Mouse (Mus musculus) right cerebral cortex, postnatal 10 days (tissue): ENCODE measurements around the gene Khdc3.
"Not testable (repeated sequence)": the region's sequence is repeated elsewhere in the genome, so short reads cannot be mapped to it uniquely, and the experiment has no call there.

ENCODE experiments used
- DNase-seq, 2 experiments: peaks; one replicate each; pipeline ENCODE4 v3.0.0; 2021; ENCODE audit warnings: low spot score in 2 of 2

The Khdc3 gene

DNA sequence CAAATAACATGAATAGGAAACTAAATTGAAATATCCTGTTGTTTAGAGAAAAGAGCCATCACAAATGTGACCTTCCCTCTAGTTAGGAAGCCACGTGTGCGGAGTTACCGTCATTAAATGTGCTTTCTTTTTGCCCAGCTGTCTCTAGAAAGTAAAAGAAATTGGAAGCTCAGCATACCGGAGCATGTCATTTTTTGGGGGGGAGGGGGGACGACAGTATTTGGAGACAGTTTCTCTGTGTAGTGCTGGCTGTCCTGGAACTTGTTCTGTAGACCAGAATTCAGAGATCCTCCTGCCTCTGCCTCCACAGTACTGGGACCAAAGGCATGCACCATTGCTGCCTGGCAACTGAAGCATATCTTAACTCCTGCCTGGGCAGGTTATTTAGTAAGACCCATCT, at the start of gene Khdc3:
TSS of gene Khdc3 (plus strand) at position 301 of the 400 bp plus-strand sequence.
- no peak for DNase-seq

DNA sequence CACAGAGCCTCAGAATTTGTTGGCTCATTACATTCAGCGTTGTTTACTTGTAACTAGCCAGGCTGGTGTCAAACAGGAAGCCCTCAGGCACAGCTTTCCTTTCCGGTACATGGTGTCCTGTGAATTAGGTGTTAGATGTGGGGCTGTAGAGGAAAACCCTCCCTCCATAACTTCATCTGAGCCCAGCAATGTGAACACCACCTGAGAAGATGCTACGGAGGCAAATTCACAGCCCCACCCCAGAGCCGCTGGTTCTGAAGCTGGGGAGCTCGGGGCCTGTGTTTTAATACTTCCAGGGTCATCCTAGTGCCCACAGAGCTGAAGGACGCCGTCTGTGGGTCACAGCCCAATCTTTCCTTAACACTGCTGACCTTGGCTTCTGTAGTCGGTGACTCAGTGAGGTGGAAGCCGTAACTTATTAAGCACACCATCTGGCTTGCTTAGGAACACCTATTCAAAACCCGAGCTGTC, 46.2 kb upstream of the Khdc3 start:
- DNase-seq = no peak

- no peak for DNase-seq
These were observed 42.4 kb upstream of the Khdc3 start for GRCm38 (mm10) chr9:73059224-73059623.

GRCm38 (mm10) chr9:73063621-73064290, 37.9 kb upstream of the Khdc3 start:
- DNase-seq = no peak

DNA sequence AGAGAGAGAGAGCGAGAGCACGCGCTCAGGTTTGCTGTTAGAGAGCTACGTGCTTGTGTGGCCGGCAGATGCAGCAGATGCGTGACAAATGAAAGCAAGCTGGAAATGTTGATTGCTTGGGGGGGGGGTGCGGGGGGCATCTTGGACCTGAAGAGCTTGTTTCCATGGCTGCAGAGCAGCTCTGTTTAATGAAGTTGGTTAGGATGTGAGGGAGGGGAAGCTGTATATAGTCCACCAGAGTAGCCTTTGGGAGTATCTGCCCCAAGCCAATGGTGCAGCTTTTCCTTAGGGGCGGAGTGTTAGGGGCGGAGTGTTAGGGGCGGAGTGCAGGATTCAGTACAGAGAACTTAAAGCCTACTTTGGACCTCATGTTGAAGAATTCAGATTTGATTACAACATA, 34.5 kb upstream of the Khdc3 start:
- no peak for DNase-seq

- peak; percentile 46 to 61 for DNase-seq
These were observed 33.4 kb upstream of the Khdc3 start for GRCm38 (mm10) chr9:73068230-73068679.

DNA sequence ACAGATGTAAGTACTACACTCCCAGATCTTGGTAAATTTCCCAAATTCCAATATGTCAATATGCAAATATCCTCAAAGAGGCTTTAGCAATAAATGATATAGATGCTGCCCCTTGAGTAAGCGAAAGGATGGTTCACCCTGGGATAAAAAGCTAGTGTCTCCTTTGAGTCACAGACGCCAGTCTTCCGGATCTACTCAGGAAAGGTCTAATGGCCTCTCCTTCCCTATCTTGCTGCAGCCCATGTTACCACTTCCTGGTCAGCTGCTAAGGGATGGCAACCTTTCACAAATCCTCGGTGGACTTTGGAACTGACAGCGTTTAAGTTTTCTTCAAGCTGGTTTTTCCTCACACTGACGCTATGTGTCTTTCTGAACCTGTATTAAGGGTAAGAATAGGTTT, 32.9 kb upstream of the Khdc3 start:
- DNase-seq = no peak

GRCm38 (mm10) chr9:73070971-73071659, 30.5 kb upstream of the Khdc3 start:
- DNase-seq = no peak

- DNase-seq = no peak
These were observed 29.2 kb upstream of the Khdc3 start for GRCm38 (mm10) chr9:73072426-73072825.

DNA sequence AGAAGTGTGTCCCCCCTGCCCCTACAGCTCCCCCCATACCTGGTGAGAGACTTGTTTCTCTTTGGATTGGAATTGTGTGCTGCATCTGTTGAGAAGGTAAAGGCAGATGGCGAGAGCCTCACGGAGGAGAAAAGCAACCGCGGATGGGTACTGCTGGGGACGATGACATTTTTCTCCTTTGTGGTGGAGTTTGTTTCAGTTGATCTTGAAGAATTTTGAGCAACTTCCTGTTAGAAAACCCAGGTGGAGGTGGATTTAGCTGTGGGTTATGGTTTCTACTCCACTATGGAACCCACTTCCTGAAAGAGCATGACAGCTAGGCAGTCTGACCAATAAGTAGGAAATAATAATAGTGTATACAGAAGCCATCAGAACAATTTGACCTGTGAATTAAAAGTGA, 28.5 kb upstream of the Khdc3 start:
- DNase-seq = no peak

GRCm38 (mm10) chr9:73079349-73079748, 22.3 kb upstream of the Khdc3 start:
- DNase-seq = not testable (repeated sequence)

- peak in 1 of 2 experiments; percentile 38 for DNase-seq
These were observed 21.8 kb upstream of the Khdc3 start for GRCm38 (mm10) chr9:73079801-73080325.

DNA sequence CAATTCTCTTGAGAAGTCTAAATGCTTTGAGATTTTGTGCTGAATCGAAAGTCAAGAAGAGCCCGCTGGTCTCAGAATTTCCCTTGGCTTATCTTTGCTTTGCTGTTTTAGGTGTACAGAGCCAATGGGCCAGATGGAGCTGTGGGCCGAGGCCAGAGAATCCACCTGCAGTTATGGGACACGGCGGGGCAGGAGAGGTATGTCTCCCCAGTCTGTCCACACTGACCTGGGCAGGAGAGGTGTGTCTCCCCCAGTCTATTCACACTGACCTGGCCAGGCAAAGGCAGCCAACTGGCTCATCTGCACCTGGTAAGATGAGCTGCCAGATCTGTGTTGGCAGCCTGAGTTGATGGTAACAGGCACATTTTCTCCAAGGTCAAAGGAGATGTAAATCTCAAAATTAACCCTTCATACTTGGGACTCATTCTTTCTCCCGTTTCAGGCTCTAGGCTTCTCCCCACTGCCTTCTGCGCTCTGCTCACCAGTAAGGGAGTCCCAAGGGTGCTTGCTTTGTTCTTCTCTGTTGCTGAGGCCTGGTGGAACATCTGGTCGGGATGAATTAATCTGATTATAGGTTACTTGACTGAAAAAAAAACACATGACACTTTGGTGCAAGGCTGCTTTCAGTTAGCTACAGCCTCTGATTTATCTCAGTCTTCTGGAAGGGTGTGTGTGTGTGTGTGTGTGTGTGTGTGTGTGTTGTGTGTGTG, 19.2 kb upstream of the Khdc3 start:
- DNase-seq = no peak

DNA sequence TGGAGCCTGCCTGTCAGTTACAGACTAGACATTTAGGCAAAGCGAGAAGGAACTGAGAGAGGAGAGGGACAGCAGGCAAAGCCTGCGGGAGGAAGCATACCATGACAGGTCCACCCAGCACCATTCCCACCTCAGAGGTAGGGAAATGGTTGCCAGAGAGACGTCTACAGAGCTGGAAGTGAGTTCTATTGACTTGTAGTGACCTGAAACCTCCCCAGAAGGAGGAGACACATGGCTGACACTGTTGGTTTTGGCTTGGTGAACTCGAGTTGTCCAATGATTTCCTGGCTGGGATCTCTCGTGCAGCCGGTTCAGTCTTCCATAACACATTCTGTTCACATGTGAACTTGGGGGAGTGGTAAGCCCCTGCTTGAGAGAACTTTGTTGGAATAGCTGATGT, 17.7 kb upstream of the Khdc3 start:
- no peak for DNase-seq

- no peak for DNase-seq
These were observed 15.8 kb upstream of the Khdc3 start for GRCm38 (mm10) chr9:73085845-73086244.

- no peak for DNase-seq
These were observed 14.5 kb upstream of the Khdc3 start for GRCm38 (mm10) chr9:73087121-73087520.

DNA sequence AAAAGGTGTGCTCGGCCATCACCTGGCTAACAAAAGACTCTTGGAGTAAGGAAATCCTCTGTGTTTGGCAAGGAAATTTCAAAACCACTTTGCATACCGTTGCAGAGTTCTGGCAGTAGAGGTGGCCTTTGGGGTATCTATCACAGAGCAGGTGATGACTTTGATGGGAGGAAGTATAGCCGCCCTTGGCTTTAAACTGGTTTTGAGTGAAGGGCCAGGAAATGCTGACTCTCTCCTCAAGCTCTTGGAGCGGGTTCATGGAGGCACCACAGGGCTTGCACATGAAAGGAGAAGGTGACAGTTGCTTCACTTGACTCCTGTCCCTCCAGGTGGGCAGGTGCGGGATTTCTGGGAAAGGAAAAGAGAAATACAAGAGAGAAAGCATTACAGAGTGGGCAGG, 14.1 kb upstream of the Khdc3 start:
- no peak for DNase-seq

DNA sequence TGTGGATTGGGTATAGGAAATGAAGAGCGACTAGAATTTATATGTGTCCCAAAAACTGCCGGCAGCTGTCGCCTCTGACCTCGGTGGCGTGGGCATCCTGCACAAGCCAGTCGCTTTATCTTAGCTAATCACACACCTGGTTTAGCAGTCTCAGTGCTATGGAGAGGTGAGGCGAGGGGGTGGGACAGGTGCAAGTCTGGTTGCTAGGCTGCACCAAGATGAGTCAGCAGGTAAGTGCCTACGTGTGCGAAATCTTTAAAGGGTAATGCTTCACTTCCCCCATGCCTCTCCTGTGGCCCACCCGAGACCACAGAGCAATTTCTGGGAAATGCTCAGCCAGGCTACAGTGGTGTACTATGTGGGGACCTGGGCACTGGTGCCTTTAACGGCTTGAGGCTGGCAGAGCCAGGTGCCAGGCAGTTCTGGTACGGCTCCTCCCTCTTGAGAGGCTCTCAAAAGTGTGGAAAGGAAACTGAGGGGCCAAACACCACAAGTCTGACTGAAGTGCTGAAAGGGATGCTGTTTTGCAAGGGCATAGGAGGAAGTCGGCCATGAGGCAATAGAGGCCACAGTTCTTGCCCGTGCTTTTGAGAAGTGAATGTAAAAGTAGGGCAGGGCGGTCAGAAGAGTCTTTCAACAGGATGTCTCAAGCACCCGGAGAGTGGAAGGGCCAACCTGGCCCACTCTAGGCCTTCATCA, 12.3 kb upstream of the Khdc3 start:
- DNase-seq = peak in 1 of 2 experiments; percentile 29

DNA sequence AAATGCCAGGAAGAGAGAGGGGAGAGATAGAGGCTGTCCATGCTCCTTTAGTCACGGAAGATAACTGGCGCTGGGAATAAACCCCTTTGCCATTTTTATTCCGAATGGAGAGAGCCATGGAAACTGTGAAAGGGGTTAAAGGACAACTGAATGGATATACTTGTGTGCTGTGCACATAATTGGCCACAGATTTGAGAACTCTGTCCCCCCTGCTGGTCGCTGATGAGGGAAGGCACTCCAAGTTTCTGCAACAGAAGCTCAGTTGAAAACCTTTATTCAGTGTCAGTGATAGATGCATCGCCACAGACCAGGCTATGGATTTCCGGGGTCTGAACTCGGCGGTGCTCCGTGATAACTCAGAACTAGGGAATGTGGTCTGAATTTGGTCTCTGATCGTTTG, 11.5 kb upstream of the Khdc3 start:
- DNase-seq = no peak

GRCm38 (mm10) chr9:73091747-73092146, 9.9 kb upstream of the Khdc3 start:
- DNase-seq = peak in 1 of 2 experiments; percentile 53

GRCm38 (mm10) chr9:73094580-73094979, 7.1 kb upstream of the Khdc3 start:
- peak; percentile 58 to 71 for DNase-seq

DNA sequence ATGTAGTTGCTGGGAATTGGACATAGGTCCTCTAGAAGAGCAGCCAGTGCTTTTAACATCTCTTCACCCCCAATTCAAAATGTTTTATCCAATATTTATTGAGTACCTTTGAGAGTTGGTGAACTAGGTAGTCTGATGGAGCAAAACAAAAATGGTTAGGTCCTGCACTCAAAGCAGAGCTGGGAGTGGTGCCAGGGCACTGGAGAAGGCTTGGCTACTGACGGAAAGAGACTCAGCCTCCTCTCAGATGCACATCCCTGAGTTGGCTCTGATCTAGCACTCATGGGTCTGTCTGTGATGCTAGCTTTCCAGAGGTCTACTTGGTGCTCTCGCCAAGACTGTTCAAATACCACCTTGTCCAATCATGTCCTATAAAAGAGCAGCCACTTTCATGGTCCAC, 3.7 kb upstream of the Khdc3 start:
- DNase-seq = no peak
